Comparison of ENCODE assay signal across 30 mouse cellular contexts in genomic region chr7:63900411-63900810, GRCm38 (mm10). TPM values are rescaled to one million over a fixed set of nuclear protein-coding genes. Genes with fewer than 3 reads are reported as not detected.
A peak's percentile ranks its signal among the peaks of the same experiment; 100 is the strongest.
DNase-seq lines count a peak whose midpoint lies in the region; ATAC-seq and TF ChIP-seq lines count a peak whose summit lies in the region.
"Had no signal": no experiment of that assay in that cellular context is flagged by ENCODE, and none has a peak within 500 bp of the region (broad histone marks: within the 10 kb centered on the region; RNA-seq: fewer than 3 reads in every experiment).

No protein-coding gene starts in this region.

- no peak for ATAC-seq in liver, embryonic 12.5 days
- ATAC-seq: activated CD4-positive, CD25-positive, alpha-beta regulatory T cell, adult 4 months; forebrain, embryonic 15.5 days; hindbrain, embryonic 16.5 days had no signal

- no peaks in the 10 kb centered on the region for H3K9me3 ChIP-seq in liver, embryonic 12.5 days (replicated peaks)
- H3K9me3 ChIP-seq: embryonic facial prominence, embryonic 10.5 days; embryonic facial prominence, embryonic 13.5 days; forebrain, embryonic 12.5 days; forebrain, embryonic 15.5 days; hindbrain, embryonic 10.5 days; hindbrain, embryonic 13.5 days had no signal

- TF ChIP-seq EP300 in heart, adult 2 months (IDR thresholded peaks at IDR 0.05; ENCODE audit: insufficient read depth, low read depth, low read length) = no peak

- WGBS in cerebellum, adult 2 months = 78% methylated on average over 2 of the region's 2 CpGs
- WGBS in heart, adult 2 months = 88% methylated on average over 2 of the region's 2 CpGs
- 89% methylated on average over 2 of the region's 2 CpGs for WGBS in liver, adult 2 months
- WGBS in liver, embryonic 12.5 days (ENCODE audit: insufficient replicate concordance) = 73% methylated on average over 2 of the region's 2 CpGs

- no peak for TF ChIP-seq POLR2A in cerebellum, adult 2 months (IDR thresholded peaks at IDR 0.05; ENCODE audit: borderline replicate concordance, insufficient read depth, low read length)
- no peak for TF ChIP-seq POLR2A in heart, adult 2 months (IDR thresholded peaks at IDR 0.05; ENCODE audit: insufficient read depth, low read depth, low read length)
- TF ChIP-seq POLR2A in liver, adult 2 months (IDR thresholded peaks at IDR 0.05; ENCODE audit: extremely low read depth, insufficient read depth, low read length) = no peak

- no peak overlapping the region for H3K4me2 ChIP-seq in liver, embryonic 12.5 days
- H3K4me2 ChIP-seq: embryonic facial prominence, embryonic 13.5 days; forebrain, embryonic 12.5 days; forebrain, embryonic 15.5 days; heart, embryonic 11.5 days; hindbrain, embryonic 13.5 days had no signal

- intact Hi-C loops in heart, adult 2 months (cut with DNase I) = no loop called here

- H3K4me1 ChIP-seq in cerebellum, adult 2 months (ENCODE audit: control insufficient read depth, insufficient read depth, low read length) = peaks cover 63% of the 10 kb centered on the region
- H3K4me1 ChIP-seq in heart, adult 2 months (ENCODE audit: control insufficient read depth, insufficient read depth, low read length) = peaks cover 60% of the 10 kb centered on the region
- peaks cover 67% of the 10 kb centered on the region for H3K4me1 ChIP-seq in liver, adult 2 months (ENCODE audit: control insufficient read depth, insufficient read depth, low read length)
- H3K4me1 ChIP-seq in liver, embryonic 12.5 days = peaks cover 60% of the 10 kb centered on the region
- H3K4me1 ChIP-seq in brown adipose tissue, adult 24 weeks (ENCODE audit: control insufficient read depth, insufficient read depth, insufficient read length, low read length) = peaks cover 63% of the 10 kb centered on the region

- H3K79me2 ChIP-seq in heart, adult 2 months (replicated peaks; ENCODE audit: control insufficient read depth, insufficient read depth, low read length) = peaks cover 8% of the 10 kb centered on the region
- peaks cover 60% of the 10 kb centered on the region; the same call in 1 of the 2 replicates for H3K79me2 ChIP-seq in liver, adult 2 months (ENCODE audit: control insufficient read depth, insufficient read depth, low read length)

- H3K4me3 ChIP-seq in cerebellum, adult 2 months (replicated peaks; ENCODE audit: insufficient read depth, low read depth, low read length) = no peak overlapping the region
- H3K4me3 ChIP-seq in heart, adult 2 months = no peak overlapping the region
- no peak overlapping the region for H3K4me3 ChIP-seq in liver, adult 2 months (ENCODE audit: insufficient read depth, low read depth, low read length)
- no peak overlapping the region for H3K4me3 ChIP-seq in liver, embryonic 12.5 days
- H3K4me3 ChIP-seq in brown adipose tissue, adult 24 weeks (ENCODE audit: insufficient read depth, low read depth, low read length) = no peak overlapping the region
- H3K4me3 ChIP-seq: embryonic facial prominence, embryonic 10.5 days; embryonic facial prominence, embryonic 13.5 days; erythroblast, embryonic 14.5 days; forebrain, embryonic 12.5 days; forebrain, embryonic 15.5 days; hindbrain, embryonic 10.5 days; hindbrain, embryonic 13.5 days had no signal

- H3K36me3 ChIP-seq in heart, adult 2 months (ENCODE audit: control insufficient read depth, insufficient read depth, low read length) = peaks cover 34% of the 10 kb centered on the region
- H3K36me3 ChIP-seq in liver, adult 2 months (ENCODE audit: control insufficient read depth, insufficient read depth, low read length) = no peaks in the 10 kb centered on the region
- no peaks in the 10 kb centered on the region for H3K36me3 ChIP-seq in liver, embryonic 12.5 days
- H3K36me3 ChIP-seq: embryonic facial prominence, embryonic 10.5 days; embryonic facial prominence, embryonic 13.5 days; forebrain, embryonic 12.5 days; forebrain, embryonic 15.5 days; hindbrain, embryonic 10.5 days; hindbrain, embryonic 13.5 days had no signal

- H3K27me3 ChIP-seq in cerebellum, adult 2 months (ENCODE audit: control insufficient read depth, insufficient read depth, low read length) = no peaks in the 10 kb centered on the region
- H3K27me3 ChIP-seq in heart, adult 2 months (ENCODE audit: control insufficient read depth, insufficient read depth, low read length) = no peaks in the 10 kb centered on the region
- H3K27me3 ChIP-seq in liver, adult 2 months (ENCODE audit: control insufficient read depth, insufficient read depth, low read length) = no peaks in the 10 kb centered on the region
- H3K27me3 ChIP-seq in liver, embryonic 12.5 days (replicated peaks) = peaks cover 32% of the 10 kb centered on the region
- H3K27me3 ChIP-seq: embryonic facial prominence, embryonic 13.5 days; forebrain, embryonic 12.5 days; forebrain, embryonic 15.5 days; hindbrain, embryonic 13.5 days had no signal

- DNase-seq in cerebellum, adult 2 months = no peak
- no peak for DNase-seq in cerebellum, postnatal 14 days
- DNase-seq in heart, adult 2 months = peak in 1 of 2 experiments; percentile 37
- no peak for DNase-seq in heart, adult 8-10 months (ENCODE audit: low spot score)
- DNase-seq in liver, adult 2 months (ENCODE audit: extremely low read depth, low read depth, low spot score) = no peak
- DNase-seq: adrenal gland, adult 8-10 months; adrenal gland, postnatal 25 days; cerebellum, adult 9-11 months; cerebellum, postnatal 36 days; embryo, embryonic 11 days; gastrocnemius, postnatal 14 days; heart, adult 18-20 months; heart, postnatal 36 days had no signal

- no peak overlapping the region for H3K9ac ChIP-seq in heart, adult 2 months (ENCODE audit: low read depth, low read length)
- H3K9ac ChIP-seq in liver, adult 2 months (ENCODE audit: low read depth, low read length) = no peak overlapping the region
- H3K9ac ChIP-seq in liver, embryonic 12.5 days = no peak overlapping the region
- H3K9ac ChIP-seq: embryonic facial prominence, embryonic 13.5 days; forebrain, embryonic 12.5 days; forebrain, embryonic 15.5 days; hindbrain, embryonic 13.5 days had no signal

- H3K27ac ChIP-seq in cerebellum, adult 2 months (ENCODE audit: insufficient read depth, low read length) = peak overlapping the region; percentile 48
- peak overlapping the region; percentile 97 for H3K27ac ChIP-seq in heart, adult 2 months
- peak overlapping the region; percentile 71 for H3K27ac ChIP-seq in liver, adult 2 months (replicated peaks; ENCODE audit: insufficient read depth, low read depth, low read length)
- H3K27ac ChIP-seq in liver, embryonic 12.5 days = no peak overlapping the region
- peak overlapping the region; percentile 42; the same call in 1 of the 2 replicates for H3K27ac ChIP-seq in brown adipose tissue, adult 24 weeks (replicated peaks; ENCODE audit: low read depth, low read length)
- H3K27ac ChIP-seq: embryonic facial prominence, embryonic 10.5 days; embryonic facial prominence, embryonic 13.5 days; forebrain, embryonic 12.5 days; hindbrain, embryonic 10.5 days had no signal

- TF ChIP-seq CTCF in cerebellum, adult 2 months (IDR thresholded peaks at IDR 0.05; ENCODE audit: borderline replicate concordance, insufficient read depth, low read depth, low read length) = no peak
- no peak for TF ChIP-seq CTCF in heart, adult 2 months (IDR thresholded peaks at IDR 0.05)
- TF ChIP-seq CTCF in liver, adult 2 months (IDR thresholded peaks at IDR 0.05; ENCODE audit: low read depth, low read length) = no peak

RNA-seq across cellular contexts. Expression of gene E030018B13Rik, which starts 16.2 kb away (rescaled TPM):
- polyA plus RNA-seq in cerebellum, adult 2 months (2012; rRNA removed) = not detected in 2 replicates
- total RNA-seq in heart, adult 2 months (2021) = not detected
- polyA plus RNA-seq in heart, adult 2 months (2012; rRNA removed) = not detected in 2 replicates
- total RNA-seq in heart, adult 8-10 months (2022) = not detected
- total RNA-seq in liver, adult 2 months (2014; rRNA removed) = 0.09 TPM in 1 of 2 replicates, not detected in the other
- not detected in 2 replicates for polyA plus RNA-seq in liver, adult 2 months (2012; rRNA removed)
- polyA plus RNA-seq in liver, embryonic 12.5 days (2016; fragmentation: Nextera tagmentation; extraction: Ambion mirVana) = not detected in 2 replicates
- not detected in 2 replicates for polyA plus RNA-seq in brown adipose tissue, adult 24 weeks (2012; ENCODE audit: insufficient read depth, insufficient read length, missing spikeins)
- total RNA-seq: adrenal gland, postnatal 25 days; ES-E14; gastrocnemius, postnatal 14 days; gastrocnemius, postnatal 4 days; heart, adult 18-20 months; heart, postnatal 36 days had no signal
- polyA plus RNA-seq: brain, embryonic 14.5 days; cortical plate, adult 2 months; embryonic facial prominence, embryonic 10.5 days; embryonic facial prominence, embryonic 13.5 days; erythroblast, embryonic 14.5 days; forebrain, embryonic 12.5 days; heart, embryonic 11.5 days; heart, embryonic 14.5 days; hindbrain, embryonic 10.5 days; hindbrain, embryonic 13.5 days; hindbrain, embryonic 16.5 days had no signal

RNA-seq across cellular contexts. Expression of gene Klf13, which starts 38.3 kb away (rescaled TPM):
- polyA plus RNA-seq in cerebellum, adult 2 months (2012; rRNA removed) = 60.8 and 68.9 TPM in 2 replicates
- total RNA-seq in heart, adult 2 months (2021) = 10 to 100 TPM; 50.0 to 54.6 TPM
- polyA plus RNA-seq in heart, adult 2 months (2012; rRNA removed) = 21.6 and 24.6 TPM in 2 replicates
- total RNA-seq in heart, adult 8-10 months (2022) = 10 to 100 TPM; 39.6 to 53.1 (median 47.7) TPM
- 26.2 and 26.4 TPM in 2 replicates for total RNA-seq in liver, adult 2 months (2014; rRNA removed)
- polyA plus RNA-seq in liver, adult 2 months (2012; rRNA removed) = 14.1 and 19.8 TPM in 2 replicates
- polyA plus RNA-seq in liver, embryonic 12.5 days (2016; fragmentation: Nextera tagmentation; extraction: Ambion mirVana) = 17.7 and 20.8 TPM in 2 replicates
- 13.6 and 24.0 TPM in 2 replicates for polyA plus RNA-seq in brown adipose tissue, adult 24 weeks (2012; ENCODE audit: insufficient read depth, insufficient read length, missing spikeins)
